Mouse (Mus musculus) heart, adult 2 months (tissue): ENCODE measurements around the gene Angptl3.

Source experiments
- CTCF ChIP-seq: fragments of 200-600 bp; IDR thresholded peaks from 2 replicates; pipeline ENCODE4 v1.8.1; 2022; ENCODE audit warnings: antibody characterized with exemption, mild to moderate bottlenecking, moderate library complexity
- EP300 ChIP-seq: fragments of 200-500 bp; IDR thresholded peaks from 2 replicates; pipeline ENCODE4 v1.6.1; 2011; ENCODE audit warnings: low read depth, low read length, control low read depth; ENCODE audit not compliant: insufficient read depth
- POLR2A ChIP-seq: fragments of 200-500 bp; IDR thresholded peaks from 2 replicates; pipeline ENCODE4 v1.6.1; 2011; ENCODE audit warnings: mild to moderate bottlenecking, low read depth, low read length, control low read depth; ENCODE audit not compliant: insufficient read depth

DNA sequence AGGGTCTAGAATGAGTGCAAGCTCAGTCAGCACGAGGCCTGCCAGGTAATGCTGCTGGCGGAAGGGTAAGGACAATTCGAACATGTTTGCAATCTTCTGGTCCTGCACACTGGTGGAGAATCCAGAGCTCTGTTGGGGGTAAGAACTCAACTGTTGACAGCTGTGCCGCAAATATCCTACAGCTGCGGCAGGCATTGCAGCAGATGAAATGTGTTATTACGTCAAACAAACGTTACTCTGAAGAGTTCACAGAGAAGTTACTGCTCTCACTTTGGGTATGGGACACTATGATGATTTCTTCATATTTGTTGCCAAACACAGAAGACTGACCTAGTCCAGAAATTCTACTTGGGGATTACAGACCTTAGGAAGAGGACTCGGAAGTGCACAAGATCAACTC lies 46.1 kb upstream of the Angptl3 start:
- no peak for TF ChIP-seq POLR2A
- no peak for TF ChIP-seq CTCF
- TF ChIP-seq EP300 = no peak
